Mouse (Mus musculus) left cerebral cortex, postnatal 10 days (tissue): ENCODE results near the gene Gnmt. TPM values are rescaled to one million over a fixed set of nuclear protein-coding genes. Genes with fewer than 3 reads are reported as not detected.

Experiments
- DNase-seq, 2 experiments: peaks; one replicate each; pipeline ENCODE4 v3.0.0; 2021 to 2022; ENCODE audit warnings: low spot score in 2 of 2, mixed read lengths in 1 of 2; ENCODE audit errors: extremely low spot score in 1 of 2
- intact Hi-C: fragments of 180-260 bp; cut with DNase I; formaldehyde crosslinking; loops from one replicate; pipeline ENCODE4 v1.15.1; 2025
- total RNA-seq, 2 experiments: library from RNA; stranded (reverse); gene quantifications; 2 replicates each; pipeline ENCODE4 v1.2.3; 2021

The Gnmt gene
- total RNA-seq, 2 experiments from 2014 or later: 0.69 TPM; not detected in 1

DNA sequence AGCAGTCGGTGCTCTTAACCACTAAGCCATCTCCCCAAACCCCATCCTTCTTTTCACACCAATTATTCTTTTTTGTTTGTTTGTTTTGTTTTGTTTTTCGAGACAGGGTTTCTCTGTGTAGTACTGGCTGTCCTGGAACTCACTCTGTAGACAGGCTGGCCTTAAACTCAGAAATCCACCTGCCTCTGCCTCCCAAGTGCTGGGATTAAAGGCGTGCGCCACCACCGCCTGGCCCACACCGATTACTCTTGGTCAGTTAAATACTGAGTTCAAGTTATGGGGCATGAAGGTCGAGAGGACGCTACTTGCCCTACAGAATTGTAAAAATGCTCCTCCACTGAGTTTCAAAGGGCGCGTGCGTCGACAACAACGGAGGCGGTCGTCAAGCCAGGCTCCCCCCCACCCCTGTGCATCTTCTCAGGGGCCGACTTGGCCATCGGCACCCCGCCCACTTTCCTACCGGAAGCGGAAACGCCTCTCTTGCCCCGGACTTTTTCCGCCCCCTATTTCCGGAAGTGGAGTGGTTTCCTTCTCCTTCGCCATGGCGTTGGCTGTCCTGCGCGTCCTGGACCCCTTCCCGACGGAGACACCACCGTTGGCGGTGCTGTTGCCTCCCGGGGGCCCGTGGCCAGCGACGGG is 17.9 kb downstream of the Gnmt start, which contains the start of gene Pex6:
TSS of gene Pex6 (plus strand) at position 505 of the 639 bp plus-strand sequence.
- DNase-seq: peak; percentile 92 to 97
- intact Hi-C loops: no loop called here

DNA sequence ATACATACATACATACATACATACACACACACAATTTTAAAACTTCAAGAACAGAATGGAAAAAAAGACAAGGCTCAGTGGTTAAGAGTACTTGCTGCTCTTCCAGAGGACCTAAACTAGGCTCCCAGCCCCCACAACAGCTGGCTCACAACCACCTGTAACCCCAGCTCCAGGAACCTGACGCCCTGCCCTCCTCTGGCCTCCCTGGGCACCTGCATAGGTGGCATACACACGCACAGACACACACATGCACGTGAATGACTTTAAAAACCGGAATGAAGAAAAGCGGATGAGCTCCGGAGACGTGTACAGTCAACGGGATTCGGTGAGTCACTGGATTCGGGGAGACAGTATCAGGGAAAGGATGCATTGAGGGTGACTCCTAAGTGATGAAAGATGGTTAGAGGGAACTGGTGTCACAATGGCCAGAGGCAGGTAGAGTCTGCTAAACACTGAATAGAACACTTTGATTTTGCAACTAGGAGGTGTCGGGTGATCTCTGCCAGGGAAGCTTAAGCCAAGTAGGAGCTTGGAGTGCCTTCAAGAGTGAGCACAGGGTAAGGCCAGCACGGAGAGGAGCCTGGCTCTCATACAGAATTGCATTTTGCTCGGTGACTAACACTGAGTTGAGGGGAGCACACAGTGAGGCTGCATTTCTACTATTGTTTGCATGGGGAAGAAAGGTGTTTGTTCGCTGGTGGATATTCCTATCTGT is 22.4 kb downstream of the Gnmt start:
- no peak for DNase-seq
- intact Hi-C loops: no loop called here

GRCm38 (mm10) chr17:46704887-46705835 is 23.8 kb downstream of the Gnmt start, which contains the start of gene Ppp2r5d:
Ppp2r5d (minus strand) TSS chr17:46705111.
- intact Hi-C loops: no loop called here
- DNase-seq: peak; percentile 96 to 98

DNA sequence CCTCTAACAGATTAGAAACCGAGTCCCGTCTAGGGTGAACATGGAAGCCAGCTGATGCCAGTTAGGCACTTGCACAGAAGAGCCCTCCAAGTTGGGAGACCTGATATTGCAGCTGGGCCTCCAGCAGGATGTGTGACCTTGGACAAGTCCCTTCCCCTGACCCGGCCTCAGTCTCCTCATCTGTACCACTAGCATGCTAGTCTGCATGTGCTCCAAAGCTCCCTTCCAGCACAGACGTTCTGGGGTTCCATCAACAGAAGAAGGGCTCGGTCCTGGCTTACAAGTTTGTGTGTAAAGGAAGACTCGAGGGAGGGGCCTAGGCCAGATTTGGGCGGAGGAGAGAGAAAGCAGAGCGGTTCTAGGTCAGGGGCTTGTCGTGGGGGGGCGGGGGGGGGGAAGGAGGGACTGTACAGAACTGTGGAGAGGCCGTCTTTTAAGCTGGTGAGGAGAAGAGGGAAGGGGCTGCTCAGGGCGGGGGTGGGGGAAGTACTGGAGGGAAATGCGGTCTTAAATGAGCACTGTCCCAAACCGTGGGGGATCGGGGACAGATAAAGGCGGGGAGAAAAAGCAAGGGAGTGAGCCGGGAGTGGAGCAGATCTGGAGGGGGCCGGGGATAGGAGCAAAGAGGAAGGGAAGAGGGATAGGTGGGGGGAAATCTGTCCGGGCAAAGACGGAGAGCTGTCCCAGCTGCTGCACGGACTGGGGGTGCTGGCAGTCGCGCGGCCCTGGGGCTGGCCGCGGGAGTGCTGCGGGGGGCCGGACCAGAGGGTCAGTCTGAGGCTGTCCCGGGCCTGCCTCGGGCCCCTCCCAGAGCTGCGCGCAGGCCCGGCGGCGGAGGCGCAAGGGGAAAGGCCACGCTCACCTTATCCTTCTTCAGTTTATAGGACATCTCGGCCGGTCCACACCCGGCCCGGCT is 24.7 kb downstream of the Gnmt start:
- intact Hi-C loops: no loop called here
- peak in 1 of 2 experiments; percentile 39 for DNase-seq

DNA sequence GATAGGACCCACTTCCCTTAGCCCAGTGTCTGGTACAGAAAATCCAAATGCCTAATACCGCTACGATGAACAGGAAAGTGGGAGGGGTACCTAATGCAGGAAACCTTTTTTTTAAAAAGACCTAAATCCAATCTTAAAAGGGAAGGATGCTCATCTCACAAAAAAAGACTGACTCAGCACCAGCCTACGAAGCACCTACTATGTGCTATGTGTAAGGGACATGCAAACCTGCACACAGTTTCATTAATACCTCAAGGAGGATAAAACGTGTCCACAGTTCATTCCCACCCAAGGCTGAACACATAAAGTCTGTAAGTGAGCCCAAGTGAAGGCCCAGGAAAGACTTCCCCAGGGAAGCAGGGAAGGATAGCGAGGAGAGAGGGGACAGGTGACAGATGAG is 26.5 kb downstream of the Gnmt start:
- peak in 1 of 2 experiments; percentile 7 for DNase-seq
- intact Hi-C loops: no loop called here

GRCm38 (mm10) chr17:46702100-46702499 is 26.9 kb downstream of the Gnmt start:
- DNase-seq: peak in 1 of 2 experiments; percentile 25
- intact Hi-C loops: no loop called here

DNA sequence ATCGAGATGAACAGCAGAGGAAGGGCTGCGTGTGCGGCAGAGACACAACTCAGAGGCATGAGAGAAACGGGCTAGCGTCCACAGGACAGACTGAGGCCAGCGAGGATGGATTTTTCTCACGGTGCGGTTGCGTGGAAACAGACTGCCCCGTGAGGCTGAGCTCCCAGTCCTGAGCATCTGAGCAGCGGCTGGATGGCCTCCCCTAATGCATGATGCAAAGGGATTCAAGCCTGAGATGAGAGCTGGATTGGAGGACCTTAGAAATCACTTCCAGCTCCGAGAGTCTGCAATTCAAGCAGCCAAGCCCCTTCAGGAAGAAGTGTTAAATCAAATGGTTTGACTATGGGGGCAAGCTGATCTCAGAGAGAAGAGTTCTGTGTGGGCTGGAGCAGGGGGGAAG is 27.5 kb downstream of the Gnmt start:
- intact Hi-C loops: no loop called here
- peak in 1 of 2 experiments; percentile 31 for DNase-seq

DNA sequence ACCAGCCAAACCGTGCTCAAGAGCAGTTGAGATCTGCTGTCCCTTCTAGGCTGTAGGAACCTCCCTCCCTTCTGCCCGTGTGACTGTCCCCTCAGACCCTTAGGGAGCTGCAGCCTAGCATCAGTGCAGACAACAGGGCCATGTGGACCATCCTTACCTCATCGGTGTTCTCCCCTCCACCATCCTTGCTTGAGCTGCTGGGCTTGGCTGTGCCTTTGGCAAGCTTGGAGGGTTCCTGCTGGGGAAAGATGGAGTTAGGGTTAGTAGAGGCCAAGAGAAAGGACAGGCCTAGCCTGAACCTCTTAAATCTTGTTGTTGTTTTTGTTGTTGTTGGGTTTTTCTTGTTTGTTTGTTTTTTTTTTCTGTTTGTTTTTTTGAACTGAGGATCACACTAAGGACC is 29.1 kb downstream of the Gnmt start:
- intact Hi-C loops: no loop called here

GRCm38 (mm10) chr17:46699245-46699644 is 29.7 kb downstream of the Gnmt start:
- DNase-seq: peak in 1 of 2 experiments; percentile 15
- intact Hi-C loops: no loop called here

More for the DNA sequence above, 29.1 kb downstream of the Gnmt start:
- DNase-seq: peak in 1 of 2 experiments; percentile 12

DNA sequence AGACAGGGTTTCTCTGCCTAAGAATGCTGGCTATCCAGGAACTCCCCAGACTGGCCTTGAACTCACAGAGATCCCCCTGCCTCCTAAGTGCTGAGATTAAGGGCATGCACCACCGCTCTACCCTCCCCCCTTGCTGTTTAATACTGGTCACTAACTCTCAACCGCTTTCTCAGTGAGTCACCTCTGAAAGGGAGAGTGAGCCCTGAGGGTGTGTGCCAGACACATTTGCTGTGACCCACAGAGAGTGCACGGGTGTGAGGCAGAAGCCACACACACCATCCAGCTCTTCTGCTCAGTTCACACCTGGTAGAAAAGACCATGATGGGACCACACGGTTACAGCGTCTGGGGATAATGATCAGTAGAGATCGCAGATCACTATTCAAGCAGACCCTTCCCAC is 30.5 kb downstream of the Gnmt start:
- peak in 1 of 2 experiments; percentile 13 for DNase-seq
- intact Hi-C loops: no loop called here

- intact Hi-C loops: no loop called here
Observed at GRCm38 (mm10) chr17:46694517-46695063, 34.4 kb downstream of the Gnmt start.

GRCm38 (mm10) chr17:46691390-46691789 is 37.6 kb downstream of the Gnmt start:
- intact Hi-C loops: no loop called here
- DNase-seq: no peak

More at GRCm38 (mm10) chr17:46694517-46695063, 34.4 kb downstream of the Gnmt start:
- no peak for DNase-seq

DNA sequence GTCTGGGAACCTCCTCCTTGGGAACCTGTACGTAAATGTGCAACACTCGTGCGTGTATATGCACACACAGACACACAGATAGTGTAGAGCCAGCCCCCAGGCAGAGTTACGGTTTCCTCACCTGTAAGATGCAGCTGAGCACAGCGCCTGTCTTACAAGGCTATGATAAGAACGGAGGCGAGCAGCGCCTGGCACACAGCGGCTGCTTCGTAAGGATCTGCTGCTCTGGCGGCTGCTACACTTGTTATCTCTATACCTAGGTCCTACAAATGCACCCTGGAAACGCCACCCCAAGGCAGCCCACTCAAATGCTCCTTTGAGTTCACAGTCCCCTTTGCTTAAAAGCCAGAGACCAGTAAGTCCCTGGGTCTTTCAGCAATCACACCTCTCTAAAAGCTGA is 38.3 kb downstream of the Gnmt start:
- DNase-seq: no peak
- intact Hi-C loops: no loop called here

- DNase-seq: no peak
- intact Hi-C loops: no loop called here
Observed at GRCm38 (mm10) chr17:46685913-46686312, 43.1 kb downstream of the Gnmt start.

DNA sequence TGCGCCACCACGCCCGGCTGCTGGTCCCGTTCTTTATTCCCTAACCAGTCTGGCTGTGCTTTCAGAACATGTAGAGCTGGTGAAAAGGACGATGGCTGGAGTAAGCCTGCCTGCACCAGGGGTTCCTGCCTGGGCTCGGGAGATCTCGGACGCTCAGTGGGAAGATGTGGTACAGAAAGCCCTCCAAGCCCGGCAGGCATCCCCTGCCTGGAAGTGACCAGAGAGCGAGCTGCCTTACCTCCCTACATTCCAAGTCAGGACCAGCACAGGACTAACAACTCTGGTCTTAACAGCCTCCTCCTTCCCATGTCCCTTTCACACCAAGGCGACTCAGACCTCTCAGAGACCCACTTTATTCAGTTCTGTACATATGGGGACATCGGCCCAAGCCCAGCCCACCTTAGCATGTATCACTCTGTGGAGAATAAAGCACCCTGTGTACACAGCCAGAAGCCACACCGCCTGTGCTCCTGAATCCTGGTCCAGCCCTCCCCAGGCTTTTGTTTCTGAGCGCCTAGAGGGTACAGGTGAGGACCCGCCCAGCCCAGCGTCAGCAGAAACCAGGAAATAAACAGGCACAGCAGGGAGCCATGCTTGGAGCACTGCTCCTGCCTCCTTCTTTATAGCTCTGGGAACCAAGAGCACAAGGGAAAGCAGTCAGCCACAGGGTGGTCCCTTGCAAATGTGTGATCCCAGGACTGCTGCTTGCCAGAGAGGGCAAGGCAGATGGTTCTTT is 46.1 kb downstream of the Gnmt start:
- peak in 1 of 2 experiments; percentile 60 for DNase-seq
- intact Hi-C loops: no loop called here

GRCm38 (mm10) chr17:46681466-46682118 is 47.4 kb downstream of the Gnmt start:
- DNase-seq: no peak
- intact Hi-C loops: no loop called here
